Mouse (Mus musculus) small intestine, adult 2 months (tissue): ENCODE results near the gene Sgms1. TPM values are rescaled to one million over a fixed set of nuclear protein-coding genes. Genes with fewer than 3 reads are reported as not detected.

Source experiments
- polyA plus RNA-seq: library from polyadenylated mRNA; depleted of rRNA; stranded (reverse); fragments of >200 nt; gene quantifications from 2 replicates; pipeline ENCODE4 v1.2.3, GENCODE M21; 2012; rRNA removed

Sgms1 gene
- polyA plus RNA-seq, 1 experiment, result 7.5 TPM

Other genes starting within 250 kb of the Sgms1 start
- gene Rpl9-ps6, start 76.9 kb upstream of the Sgms1 start, polyA plus RNA-seq, result 0.65 and 0.83 TPM in 2 replicates
- gene Minpp1, start 96.1 kb upstream of the Sgms1 start, polyA plus RNA-seq, result 86.5 and 112 TPM in 2 replicates
- gene Papss2, start 206.1 kb upstream of the Sgms1 start, polyA plus RNA-seq, result 24.3 and 219 TPM in 2 replicates